Mouse (Mus musculus) CH12.LX (cell line): Measurements from ENCODE around the gene Rpl41. TPM values are rescaled to one million over a fixed set of nuclear protein-coding genes. Genes with fewer than 3 reads are reported as not detected.

Source experiments
- DNase-seq: peaks from one replicate; pipeline ENCODE4 v3.0.0-alpha.2; 2013; ENCODE audit errors: extremely low read depth
- H3K27ac ChIP-seq: 2 replicates; pipeline ENCODE4 v1.5.1; 2012; ENCODE audit warnings: low read depth, mild to moderate bottlenecking, control low read depth, moderate library complexity; ENCODE audit not compliant: insufficient read depth
- H3K27me3 ChIP-seq: replicated peaks from 2 replicates; pipeline ENCODE3; 2012; ENCODE audit warnings: inconsistent platforms
- H3K36me3 ChIP-seq, 2 experiments: replicated peaks in 1 of 2; 2 replicates each; pipeline versions ENCODE3 to v1.6.1; 2012; ENCODE audit warnings: inconsistent platforms in 1 of 2, low read length in 1 of 2, mild to moderate bottlenecking in 1 of 2, mixed read lengths in 1 of 2, moderate library complexity in 1 of 2; ENCODE audit not compliant: control insufficient read depth in 1 of 2, insufficient read depth in 1 of 2
- H3K4me1 ChIP-seq, 2 experiments: 2 replicates each; pipeline ENCODE4 v1.6.1; 2012; ENCODE audit warnings: inconsistent platforms in 1 of 2, moderate library complexity in 1 of 2; ENCODE audit not compliant: insufficient read depth in 2 of 2, control insufficient read depth in 1 of 2
- H3K4me2 ChIP-seq: 2 replicates; pipeline ENCODE4 v1.6.1; 2012; ENCODE audit warnings: low read depth, mild to moderate bottlenecking, control low read depth; ENCODE audit not compliant: poor library complexity, insufficient read depth, severe bottlenecking
- H3K4me3 ChIP-seq, 3 experiments: fragments of 150-350 bp in 1 of 3; sonication (generic) in 1 of 3; replicated peaks in 1 of 3; 2 replicates each; pipeline versions ENCODE3 to v1.5.1; 2011 to 2012; ENCODE audit warnings: low read depth in 2 of 3, low read length in 2 of 3, mild to moderate bottlenecking in 2 of 3, moderate library complexity in 2 of 3, control low read depth in 1 of 3, improper control_type of control experiment in 1 of 3, inconsistent platforms in 1 of 3, mixed read lengths in 1 of 3; ENCODE audit not compliant: poor library complexity in 1 of 3
- H3K79me2 ChIP-seq: replicated peaks from 2 replicates; pipeline ENCODE4 v1.6.1; 2012; ENCODE audit warnings: mild to moderate bottlenecking, moderate library complexity; ENCODE audit not compliant: control insufficient read depth, poor library complexity, insufficient read depth, severe bottlenecking; ENCODE audit errors: extremely low read depth
- H3K9ac ChIP-seq: 2 replicates; pipeline ENCODE4 v1.6.1; 2012; ENCODE audit warnings: low read depth, mild to moderate bottlenecking, control low read depth, moderate library complexity; ENCODE audit not compliant: insufficient read depth
- H3K9me3 ChIP-seq: replicated peaks from 2 replicates; pipeline ENCODE3; 2012; ENCODE audit warnings: low read length, inconsistent platforms, mixed read lengths
- BHLHE40 ChIP-seq: IDR thresholded peaks from 2 replicates; pipeline ENCODE4 v1.6.1; 2011; ENCODE audit warnings: mild to moderate bottlenecking, low read depth, low read length, improper control_type of control experiment
- CHD1 ChIP-seq: IDR thresholded peaks from 2 replicates; pipeline ENCODE4 v1.6.1; 2012; ENCODE audit warnings: low read depth, low read length, improper control_type of control experiment, inconsistent platforms
- CHD2 ChIP-seq: IDR thresholded peaks from 2 replicates; pipeline ENCODE4 v1.6.1; 2011; ENCODE audit warnings: low read length, improper control_type of control experiment
- CTCF ChIP-seq, 2 experiments: IDR thresholded peaks in 1 of 2; conservative IDR thresholded peaks in 1 of 2; 2 replicates each; pipeline ENCODE4 v1.5.1; 2011 to 2012; ENCODE audit warnings: low read depth in 2 of 2, low read length in 2 of 2, improper control_type of control experiment in 1 of 2, inconsistent platforms in 1 of 2, mild to moderate bottlenecking in 1 of 2, moderate library complexity in 1 of 2
- EP300 ChIP-seq: IDR thresholded peaks from 2 replicates; pipeline ENCODE4 v1.6.1; 2011; ENCODE audit warnings: low read length, improper control_type of control experiment
- ETS1 ChIP-seq: conservative IDR thresholded peaks from 2 replicates; pipeline ENCODE4 v1.6.1; 2012; ENCODE audit warnings: low read depth, mild to moderate bottlenecking, inconsistent platforms, low read length, improper control_type of control experiment, moderate library complexity
- HCFC1 ChIP-seq: IDR thresholded peaks from 2 replicates; pipeline ENCODE4 v1.6.1; 2012; ENCODE audit warnings: low read depth, mild to moderate bottlenecking, inconsistent platforms, low read length, improper control_type of control experiment
- IRF4 ChIP-seq: IDR thresholded peaks from 2 replicates; pipeline ENCODE4 v1.6.1; 2014; ENCODE audit warnings: low read depth, mild to moderate bottlenecking, inconsistent platforms, low read length, improper control_type of control experiment
- JUN ChIP-seq: IDR thresholded peaks from 2 replicates; pipeline ENCODE4 v1.6.1; 2011; ENCODE audit warnings: low read depth, mild to moderate bottlenecking, low read length, improper control_type of control experiment, moderate library complexity; ENCODE audit not compliant: insufficient read depth
- MAFK ChIP-seq: IDR thresholded peaks from 2 replicates; pipeline ENCODE4 v1.6.1; 2011; ENCODE audit warnings: low read length, improper control_type of control experiment; ENCODE audit not compliant: insufficient replicate concordance
- MAZ ChIP-seq: IDR thresholded peaks from 2 replicates; pipeline ENCODE4 v1.6.1; 2012; ENCODE audit warnings: low read depth, mild to moderate bottlenecking, inconsistent platforms, low read length, improper control_type of control experiment, moderate library complexity
- MEF2A ChIP-seq: IDR thresholded peaks from 2 replicates; pipeline ENCODE4 v1.6.1; 2014; ENCODE audit warnings: low read depth, mild to moderate bottlenecking, inconsistent platforms, low read length, improper control_type of control experiment, borderline replicate concordance
- MXI1 ChIP-seq: IDR thresholded peaks from 2 replicates; pipeline ENCODE4 v1.6.1; 2011; ENCODE audit warnings: mild to moderate bottlenecking, low read depth, low read length, improper control_type of control experiment
- NRF1 ChIP-seq: IDR thresholded peaks from 2 replicates; pipeline ENCODE4 v1.6.1; 2014; ENCODE audit warnings: low read depth, mild to moderate bottlenecking, inconsistent platforms, low read length, improper control_type of control experiment, moderate library complexity
- PAX5 ChIP-seq: IDR thresholded peaks from 2 replicates; pipeline ENCODE4 v1.6.1; 2012; ENCODE audit warnings: low read length, inconsistent platforms, mixed read lengths
- RCOR1 ChIP-seq: conservative IDR thresholded peaks from 2 replicates; pipeline ENCODE4 v1.6.1; 2012; ENCODE audit warnings: low read depth, mild to moderate bottlenecking, inconsistent platforms, low read length, improper control_type of control experiment
- SMC3 ChIP-seq: IDR thresholded peaks from 2 replicates; pipeline ENCODE4 v1.6.1; 2011; ENCODE audit warnings: low read depth, low read length, improper control_type of control experiment
- UBTF ChIP-seq: IDR thresholded peaks from 2 replicates; pipeline ENCODE4 v1.6.1; 2012; ENCODE audit warnings: low read depth, mild to moderate bottlenecking, inconsistent platforms, low read length, improper control_type of control experiment, moderate library complexity
- USF1 ChIP-seq: IDR thresholded peaks from 2 replicates; pipeline ENCODE4 v1.6.1; 2014; ENCODE audit warnings: low read depth, mild to moderate bottlenecking, inconsistent platforms, low read length, improper control_type of control experiment
- USF2 ChIP-seq: conservative IDR thresholded peaks from 2 replicates; pipeline ENCODE4 v1.6.1; 2011; ENCODE audit warnings: low read depth, low read length, improper control_type of control experiment
- ZC3H11A ChIP-seq: IDR thresholded peaks from 2 replicates; pipeline ENCODE4 v1.6.1; 2012; ENCODE audit warnings: low read depth, mild to moderate bottlenecking, inconsistent platforms, low read length, improper control_type of control experiment
- ZKSCAN1 ChIP-seq: IDR thresholded peaks from 2 replicates; pipeline ENCODE4 v1.6.1; 2012; ENCODE audit warnings: low read depth, inconsistent platforms, low read length, improper control_type of control experiment, borderline replicate concordance
- ZNF384 ChIP-seq: IDR thresholded peaks from 2 replicates; pipeline ENCODE4 v1.6.1; 2012; ENCODE audit warnings: low read depth, low read length, improper control_type of control experiment, inconsistent platforms
- dilution Hi-C: fragments of 300-500 bp; cut with MboI; formaldehyde crosslinking; loops from 2 replicates; pipeline ENCODE4 v1.14.3; 2020; ENCODE audit warnings: low sequenced_read_pairs; ENCODE audit not compliant: extremely low pct_unique_long_range_greater_than_20kb, extremely low pct_ligation_motif_present
- in situ Hi-C: fragments of 300-500 bp; cut with MboI; formaldehyde crosslinking; loops from 3 replicates; pipeline ENCODE4 v1.14.3; 2019; ENCODE audit warnings: low sequenced_read_pairs, low pct_ligation_motif_present, low pct_unique_long_range_greater_than_20kb, mixed read lengths
- polyA plus RNA-seq: library from polyadenylated mRNA; unstranded; fragments of >175 nt; gene quantifications from 2 replicates; pipeline ENCODE4 v1.2.1, GENCODE M21; 2012; ENCODE audit warnings: low read depth; ENCODE audit not compliant: insufficient read length
- total RNA-seq, 2 experiments: library from RNA; depleted of rRNA; stranded (reverse); fragments of 300-350 nt in 1 of 2; fragments of >200 nt in 1 of 2; gene quantifications; 2 replicates each; pipeline ENCODE4 v1.2.3; 2012 to 2014

Gene Rpl41
- total and polyA plus RNA-seq, 3 experiments: 2,709 to 8,549 (median 8,065) TPM

DNA sequence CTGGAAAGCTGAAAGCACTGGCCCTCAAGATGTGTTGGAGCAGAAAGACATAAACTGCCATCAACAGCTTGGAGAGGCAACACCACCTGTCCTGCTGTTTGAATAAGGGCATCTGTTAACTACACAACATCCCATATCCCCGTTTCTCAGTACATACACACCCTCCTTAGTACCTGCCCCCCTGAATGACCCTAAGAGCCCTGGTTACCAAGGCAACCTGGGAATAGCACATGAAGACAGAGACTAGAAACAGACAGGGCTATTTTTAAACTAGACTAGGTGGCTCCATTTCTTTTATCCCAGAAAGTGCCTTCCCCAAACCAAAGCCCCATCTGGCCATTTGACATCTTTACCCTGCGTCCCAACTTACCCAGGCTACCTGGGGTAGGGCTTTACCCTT lies 6.0 kb downstream of the Rpl41 start:
- Histone ChIP-seq H3K4me3 (no peak overlapping the region), H3K79me2 (peaks cover 11% of the 10 kb centered on the region), H3K27me3 (no peaks in the 10 kb centered on the region), H3K4me1 (peaks cover 10 to 37% of the 10 kb centered on the region in 2 experiments; a peak in 3 of 4 replicates), H3K36me3 (peaks cover 38 to 51% of the 10 kb centered on the region in 2 experiments), H3K4me2 (no peak overlapping the region), H3K9me3 (no peaks in the 10 kb centered on the region), H3K27ac (no peak overlapping the region), H3K9ac (no peak overlapping the region)
- TF ChIP-seq IRF4 (no peak), EP300 (no peak), ETS1 (no peak), CHD2 (no peak), NRF1 (no peak), MEF2A (no peak), BHLHE40 (no peak), PAX5 (no peak)
- in situ Hi-C loops: no loop called here
- dilution Hi-C loops: no loop called here
- no peak for DNase-seq

DNA sequence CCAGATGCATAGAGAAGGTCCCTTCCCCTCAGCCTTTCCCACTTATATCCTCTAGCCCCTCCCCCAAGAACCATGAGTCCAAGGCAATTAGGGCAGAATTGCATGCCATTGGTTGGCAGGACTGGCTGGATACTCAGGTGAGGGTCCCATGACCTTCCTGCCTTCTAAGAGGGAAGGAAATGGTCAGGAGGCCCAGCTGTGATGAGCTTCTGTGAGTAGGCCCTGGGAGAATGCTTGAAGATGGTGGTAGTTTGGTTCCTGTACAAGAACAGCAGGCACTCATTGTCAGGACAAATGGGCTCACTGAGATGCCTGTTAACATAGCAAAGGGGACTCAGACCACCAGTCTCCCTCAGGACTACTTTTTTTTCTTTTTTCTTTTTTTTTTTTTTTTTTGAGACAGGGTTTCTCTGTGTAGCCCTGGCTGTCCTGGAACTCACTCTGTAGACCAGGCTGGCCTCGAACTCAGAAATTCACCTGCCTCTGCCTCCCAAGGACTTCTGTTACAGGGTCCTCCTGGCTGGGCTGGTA lies 10.7 kb downstream of the Rpl41 start:
- H3K27ac ChIP-seq: no peak overlapping the region
- TF ChIP-seq CTCF (conservative IDR thresholded peaks at IDR 0.05 in 1 of 2, IDR thresholded peaks at IDR 0.05 in 1 of 2; ENCODE audit: low read depth in 2 of 2, low read length in 2 of 2) (no peak), USF2 (no peak), CHD1 (no peak), HCFC1 (no peak), USF1 (no peak), NRF1 (no peak), JUN (no peak), ETS1 (no peak), ZKSCAN1 (no peak), PAX5 (no peak), UBTF (no peak), ZC3H11A (no peak), SMC3 (no peak), MAZ (no peak), RCOR1 (no peak), ZNF384 (no peak), MAFK (no peak), MXI1 (no peak)
- H3K9me3 ChIP-seq: no peaks in the 10 kb centered on the region
- dilution Hi-C loops: no loop called here
- H3K4me2 ChIP-seq: no peak overlapping the region
- peaks cover 3 to 22% of the 10 kb centered on the region in 2 experiments; a peak in 2 of 4 replicates for H3K4me1 ChIP-seq
- no peak overlapping the region for H3K4me3 ChIP-seq
- peaks cover 13 to 24% of the 10 kb centered on the region in 2 experiments for H3K36me3 ChIP-seq
- in situ Hi-C loops: no loop called here
- no peaks in the 10 kb centered on the region for H3K27me3 ChIP-seq
- H3K9ac ChIP-seq: no peak overlapping the region
- H3K79me2 ChIP-seq: no peaks in the 10 kb centered on the region
- no peak for DNase-seq
